In genomic region chr6:137386935-137387334, GRCm38 (mm10) we compare ENCODE assay signal across 17 mouse cellular contexts.
A peak's percentile ranks its signal among the peaks of the same experiment; 100 is the strongest.
DNase-seq lines count a peak whose midpoint lies in the region; ATAC-seq and TF ChIP-seq lines count a peak whose summit lies in the region.
"Had no signal": no experiment of that assay in that cellular context is flagged by ENCODE, and none has a peak within 500 bp of the region (broad histone marks: within the 10 kb centered on the region; RNA-seq: fewer than 3 reads in every experiment).

No protein-coding gene starts in this region.

- peaks cover 4% of the 10 kb centered on the region; the same call in 1 of the 2 replicates for H3K4me1 ChIP-seq in lung, embryonic 14.5 days (ENCODE audit: insufficient read depth)
- H3K4me1 ChIP-seq in liver, adult 2 months (ENCODE audit: control insufficient read depth, insufficient read depth, low read length), result no peaks in the 10 kb centered on the region
- H3K4me1 ChIP-seq: embryonic facial prominence, embryonic 13.5 days; intestine, embryonic 15.5 days; limb, embryonic 10.5 days had no signal

- no peak overlapping the region for H3K9ac ChIP-seq in lung, embryonic 14.5 days
- no peak overlapping the region for H3K9ac ChIP-seq in liver, adult 2 months (ENCODE audit: low read depth, low read length)
- H3K9ac ChIP-seq: embryonic facial prominence, embryonic 13.5 days; intestine, embryonic 15.5 days; midbrain, embryonic 15.5 days; neural tube, embryonic 13.5 days had no signal

- TF ChIP-seq CTCF in lung, embryonic 14.5 days (IDR thresholded peaks at IDR 0.05; ENCODE audit: low read depth), result peak; percentile 19; the same call in 1 of the 2 replicates
- TF ChIP-seq CTCF in liver, adult 2 months (IDR thresholded peaks at IDR 0.05; ENCODE audit: low read depth, low read length), result no peak

- no peak overlapping the region for H3K27ac ChIP-seq in lung, embryonic 14.5 days (ENCODE audit: low read depth)
- no peak overlapping the region for H3K27ac ChIP-seq in liver, adult 2 months (replicated peaks; ENCODE audit: insufficient read depth, low read depth, low read length)
- H3K27ac ChIP-seq: embryonic facial prominence, embryonic 13.5 days; intestine, embryonic 15.5 days; limb, embryonic 10.5 days; midbrain, embryonic 15.5 days; neural tube, embryonic 13.5 days had no signal

- intact Hi-C loops in heart, postnatal 14 days (cut with DNase I), result no loop called here

- no peak overlapping the region for H3K4me3 ChIP-seq in lung, embryonic 14.5 days (ENCODE audit: low read depth, low read length)
- H3K4me3 ChIP-seq in liver, adult 2 months (ENCODE audit: insufficient read depth, low read depth, low read length), result no peak overlapping the region
- H3K4me3 ChIP-seq: embryonic facial prominence, embryonic 13.5 days; intestine, embryonic 15.5 days; limb, embryonic 10.5 days; midbrain, embryonic 15.5 days; neural tube, embryonic 13.5 days had no signal

- 48% methylated on average over 4 of the region's 4 CpGs for whole genome bisulfite sequencing in lung, embryonic 14.5 days
- 46% methylated on average over 4 of the region's 4 CpGs for WGBS in liver, adult 2 months

- no peak for TF ChIP-seq POLR2A in liver, adult 2 months (IDR thresholded peaks at IDR 0.05; ENCODE audit: extremely low read depth, insufficient read depth, low read length)

- ATAC-seq in lung, embryonic 14.5 days (ENCODE audit: insufficient read depth), result no peak
- ATAC-seq: intestine, embryonic 15.5 days; midbrain, embryonic 15.5 days; Patski had no signal

- no peaks in the 10 kb centered on the region for H3K36me3 ChIP-seq in lung, embryonic 14.5 days (ENCODE audit: insufficient read depth)
- H3K36me3 ChIP-seq in liver, adult 2 months (ENCODE audit: control insufficient read depth, insufficient read depth, low read length), result no peaks in the 10 kb centered on the region
- H3K36me3 ChIP-seq: embryonic facial prominence, embryonic 13.5 days; intestine, embryonic 15.5 days; limb, embryonic 10.5 days had no signal

- no peak overlapping the region for H3K4me2 ChIP-seq in lung, embryonic 14.5 days
- H3K4me2 ChIP-seq: embryonic facial prominence, embryonic 13.5 days; heart, embryonic 11.5 days; intestine, embryonic 15.5 days; midbrain, embryonic 15.5 days; neural tube, embryonic 13.5 days had no signal

- DNase-seq in lung, embryonic 14.5 days, result no peak
- DNase-seq in lung, postnatal 36 days, result no peak
- peak; percentile 73 for DNase-seq in ZHBTc4 (ENCODE audit: low read depth, low spot score)
- DNase-seq in liver, adult 2 months (ENCODE audit: extremely low read depth, low read depth, low spot score), result peak; percentile 8
- DNase-seq in mesoderm, embryonic 11.5 days (ENCODE audit: low read depth, low spot score), result peak; percentile 45
- no peak for DNase-seq in c-Kit-positive CD71-positive TER-119-positive erythroid progenitor cells, embryonic 14.5 days (ENCODE audit: low spot score)
- no peak for DNase-seq in heart, postnatal 14 days
- DNase-seq: cerebellum, adult 9-10 months; gastrocnemius, postnatal 10 days had no signal

- H3K79me2 ChIP-seq in liver, adult 2 months (ENCODE audit: control insufficient read depth, insufficient read depth, low read length), result no peaks in the 10 kb centered on the region

- H3K27me3 ChIP-seq in lung, embryonic 14.5 days (ENCODE audit: insufficient read depth, low read length), result no peaks in the 10 kb centered on the region
- no peaks in the 10 kb centered on the region for H3K27me3 ChIP-seq in liver, adult 2 months (ENCODE audit: control insufficient read depth, insufficient read depth, low read length)
- H3K27me3 ChIP-seq: CH12.LX; embryonic facial prominence, embryonic 13.5 days; intestine, embryonic 15.5 days; midbrain, embryonic 15.5 days; neural tube, embryonic 13.5 days had no signal

- H3K9me3 ChIP-seq in lung, embryonic 14.5 days (ENCODE audit: low read depth, low read length), result no peaks in the 10 kb centered on the region
- H3K9me3 ChIP-seq: embryonic facial prominence, embryonic 13.5 days; intestine, embryonic 15.5 days; limb, embryonic 10.5 days; midbrain, embryonic 15.5 days had no signal

Comparison
In these comparisons a context has a peak if more than half of its experiments do, and no peak if none do; other contexts are left out.
1. DNase-seq: peak in ZHBTc4 (single experiment), liver, adult 2 months (single experiment) and mesoderm, embryonic 11.5 days (single experiment); none in lung, embryonic 14.5 days (single experiment), lung, postnatal 36 days (single experiment), c-Kit-positive CD71-positive TER-119-positive erythroid progenitor cells, embryonic 14.5 days (single experiment) and heart, postnatal 14 days (0 of 2).